Comparison of ENCODE assay signal across 7 mouse cellular contexts in genomic region chr7:3703148-3703878, GRCm38 (mm10). TPM values are rescaled to one million over a fixed set of nuclear protein-coding genes. Genes with fewer than 3 reads are reported as not detected.
DNase-seq lines count a peak whose midpoint lies in the region; ATAC-seq and TF ChIP-seq lines count a peak whose summit lies in the region.

No protein-coding gene starts in this region.

- TF ChIP-seq POLR2A in spleen, adult 2 months (IDR thresholded peaks at IDR 0.05; ENCODE audit: low read depth, low read length), result no peak

- H3K4me3 ChIP-seq in spleen, adult 2 months (ENCODE audit: extremely low read depth, insufficient read depth, insufficient read length), result no peak overlapping the region
- H3K4me3 ChIP-seq in forebrain, embryonic 10.5 days, result peak overlapping the region; percentile 85
- H3K4me3 ChIP-seq in liver, embryonic 11.5 days (ENCODE audit: low read depth, low read length), result peak overlapping the region; percentile 95

- H3K4me1 ChIP-seq in spleen, adult 2 months (ENCODE audit: control insufficient read depth, insufficient read depth, insufficient read length), result peaks cover 5% of the 10 kb centered on the region; the same call in 1 of the 2 replicates
- peaks cover 26% of the 10 kb centered on the region for H3K4me1 ChIP-seq in forebrain, embryonic 10.5 days
- peaks cover 7% of the 10 kb centered on the region; the same call in 1 of the 2 replicates for H3K4me1 ChIP-seq in liver, embryonic 11.5 days (replicated peaks; ENCODE audit: control insufficient read depth, insufficient read depth, low read length)

- peak overlapping the region; percentile 94 for H3K4me2 ChIP-seq in liver, embryonic 11.5 days

- DNase-seq in spleen, adult 2 months (ENCODE audit: low read depth in 1 of 2, low spot score in 2 of 2), result peak in 1 of 2 experiments; percentile 23
- DNase-seq in spleen, postnatal 10 days (ENCODE audit: low spot score in 2 of 2), result no peak
- DNase-seq in forebrain, embryonic 10.5 days (ENCODE audit: extremely low spot score, low spot score), result no peak
- no peak for DNase-seq in liver, embryonic 11.5 days (ENCODE audit: low spot score)
- DNase-seq in T-cell, adult 2 months (ENCODE audit: low spot score), result no peak
- DNase-seq in embryo, embryonic 11 days, result no peak

- WGBS in spleen, adult 2 months, result 17% methylated on average over 6 of the region's 6 CpGs
- WGBS in forebrain, embryonic 10.5 days, result 21% methylated on average over 6 of the region's 6 CpGs
- WGBS in liver, embryonic 11.5 days, result 18% methylated on average over 6 of the region's 6 CpGs

- peak overlapping the region; percentile 98 for H3K9ac ChIP-seq in liver, embryonic 11.5 days (ENCODE audit: low read depth, low read length)

- H3K27me3 ChIP-seq in spleen, adult 2 months (ENCODE audit: control insufficient read depth, insufficient read depth, low read length), result no peaks in the 10 kb centered on the region
- H3K27me3 ChIP-seq in forebrain, embryonic 10.5 days (ENCODE audit: poor library complexity, severe bottlenecking), result no peaks in the 10 kb centered on the region
- H3K27me3 ChIP-seq in liver, embryonic 11.5 days (replicated peaks; ENCODE audit: control insufficient read depth, insufficient read depth, low read length), result no peaks in the 10 kb centered on the region

- H3K9me3 ChIP-seq in forebrain, embryonic 10.5 days, result no peaks in the 10 kb centered on the region
- H3K9me3 ChIP-seq in liver, embryonic 11.5 days (ENCODE audit: control insufficient read depth, low read length), result no peaks in the 10 kb centered on the region

- peaks cover 23% of the 10 kb centered on the region for H3K36me3 ChIP-seq in spleen, adult 2 months (ENCODE audit: control insufficient read depth, insufficient read depth, low read length)
- peaks cover 77% of the 10 kb centered on the region for H3K36me3 ChIP-seq in forebrain, embryonic 10.5 days (replicated peaks)
- peaks cover 23% of the 10 kb centered on the region for H3K36me3 ChIP-seq in liver, embryonic 11.5 days (ENCODE audit: control insufficient read depth, insufficient read depth, low read length)

- peak; percentile 47 for ATAC-seq in liver, embryonic 11.5 days (replicated peaks; ENCODE audit: low FRiP score)
- ATAC-seq in frontal cortex, adult (ENCODE audit: low TSS enrichment), result no peak

- TF ChIP-seq CTCF in spleen, adult 2 months (IDR thresholded peaks at IDR 0.05; ENCODE audit: extremely low read depth, insufficient read depth, insufficient read length, insufficient replicate concordance), result no peak

- peak overlapping the region; percentile 46 for H3K27ac ChIP-seq in spleen, adult 2 months (ENCODE audit: insufficient read depth, low read length)
- H3K27ac ChIP-seq in forebrain, embryonic 10.5 days, result peak overlapping the region; percentile 96
- peak overlapping the region; percentile 95 for H3K27ac ChIP-seq in liver, embryonic 11.5 days (ENCODE audit: low read depth, low read length)

RNA-seq across cellular contexts. Expression of gene Rps9, which starts 0.5 kb away (rescaled TPM):
- polyA plus RNA-seq in spleen, adult 2 months (2012; rRNA removed), result 1,349 and 2,225 TPM in 2 replicates
- polyA plus RNA-seq in forebrain, embryonic 10.5 days (2016; fragmentation: Nextera tagmentation; extraction: Ambion mirVana), result 1,434 and 1,436 TPM in 2 replicates
- 1,767 and 1,846 TPM in 2 replicates for polyA plus RNA-seq in liver, embryonic 11.5 days (2014; fragmentation: Nextera tagmentation; extraction: Ambion mirVana)

RNA-seq across cellular contexts. Expression of gene Mboat7, which starts 10.0 kb away (rescaled TPM):
- 57.0 and 57.2 TPM in 2 replicates for polyA plus RNA-seq in spleen, adult 2 months (2012; rRNA removed)
- 37.5 and 40.9 TPM in 2 replicates for polyA plus RNA-seq in forebrain, embryonic 10.5 days (2016; fragmentation: Nextera tagmentation; extraction: Ambion mirVana)
- 35.7 and 36.7 TPM in 2 replicates for polyA plus RNA-seq in liver, embryonic 11.5 days (2014; fragmentation: Nextera tagmentation; extraction: Ambion mirVana)

RNA-seq across cellular contexts. Expression of gene Tsen34, which starts 10.7 kb away (rescaled TPM):
- 29.2 and 47.1 TPM in 2 replicates for polyA plus RNA-seq in spleen, adult 2 months (2012; rRNA removed)
- polyA plus RNA-seq in forebrain, embryonic 10.5 days (2016; fragmentation: Nextera tagmentation; extraction: Ambion mirVana), result 286 and 298 TPM in 2 replicates
- 103 and 106 TPM in 2 replicates for polyA plus RNA-seq in liver, embryonic 11.5 days (2014; fragmentation: Nextera tagmentation; extraction: Ambion mirVana)

RNA-seq across cellular contexts. Expression of gene Pirb, which starts 16.9 kb away (rescaled TPM):
- 51.9 and 72.4 TPM in 2 replicates for polyA plus RNA-seq in spleen, adult 2 months (2012; rRNA removed)
- 0.19 and 0.26 TPM in 2 replicates for polyA plus RNA-seq in forebrain, embryonic 10.5 days (2016; fragmentation: Nextera tagmentation; extraction: Ambion mirVana)
- 1.0 and 1.3 TPM in 2 replicates for polyA plus RNA-seq in liver, embryonic 11.5 days (2014; fragmentation: Nextera tagmentation; extraction: Ambion mirVana)

RNA-seq across cellular contexts. Expression of gene Tmc4, which starts 26.0 kb away (rescaled TPM):
- 7.6 and 8.4 TPM in 2 replicates for polyA plus RNA-seq in spleen, adult 2 months (2012; rRNA removed)
- 3.3 and 4.1 TPM in 2 replicates for polyA plus RNA-seq in forebrain, embryonic 10.5 days (2016; fragmentation: Nextera tagmentation; extraction: Ambion mirVana)
- polyA plus RNA-seq in liver, embryonic 11.5 days (2014; fragmentation: Nextera tagmentation; extraction: Ambion mirVana), result 10.0 and 12.1 TPM in 2 replicates

Comparison
In these comparisons a context has a peak if more than half of its experiments do, and no peak if none do; other contexts are left out.
1. H3K27ac ChIP-seq: peak in every context shown above with its lines; median percentile 96 in forebrain, embryonic 10.5 days; 95 in liver, embryonic 11.5 days; 46 in spleen, adult 2 months.